Mouse (Mus musculus) ES-E14 (cell line): ENCODE data around the gene Mrpl22. TPM values are rescaled to one million over a fixed set of nuclear protein-coding genes. Genes with fewer than 3 reads are reported as not detected.
"Not testable (repeated sequence)": the region's sequence is repeated elsewhere in the genome, so short reads cannot be mapped to it uniquely, and the experiment has no call there.

Source experiments
- DNase-seq: peaks from one replicate; pipeline ENCODE4 v3.0.0-alpha.2; 2013; ENCODE audit warnings: low read depth, low spot score
- H3K27ac ChIP-seq: 2 replicates; pipeline ENCODE4 v1.5.1; 2012; ENCODE audit warnings: low read depth, mild to moderate bottlenecking, low read length, moderate library complexity, mixed read lengths; ENCODE audit not compliant: poor library complexity, insufficient read depth, severe bottlenecking
- H3K36me3 ChIP-seq: 2 replicates; pipeline ENCODE4 v1.6.1; 2012; ENCODE audit warnings: mild to moderate bottlenecking, low read length, moderate library complexity, mixed read lengths; ENCODE audit not compliant: control insufficient read depth, poor library complexity, insufficient read depth, severe bottlenecking
- H3K4me1 ChIP-seq, 2 experiments: fragments of 150-350 bp in 1 of 2; sonication (generic) in 1 of 2; 2 replicates each; pipeline ENCODE4 v1.6.1; 2012; ENCODE audit warnings: low read length in 2 of 2, mild to moderate bottlenecking in 1 of 2, mixed read lengths in 1 of 2; ENCODE audit not compliant: control insufficient read depth in 2 of 2, insufficient read depth in 2 of 2, poor library complexity in 1 of 2
- H3K4me3 ChIP-seq, 2 experiments: fragments of 150-350 bp in 1 of 2; sonication (generic) in 1 of 2; 2 replicates each; pipeline ENCODE4 v1.5.1; 2012; ENCODE audit warnings: low read length in 2 of 2, low read depth in 1 of 2, mild to moderate bottlenecking in 1 of 2, mixed read lengths in 1 of 2; ENCODE audit not compliant: insufficient read depth in 1 of 2, poor library complexity in 1 of 2, severe bottlenecking in 1 of 2
- H3K9ac ChIP-seq: 2 replicates; pipeline ENCODE4 v1.6.1; 2012; ENCODE audit warnings: low read depth, mild to moderate bottlenecking, low read length, mixed read lengths; ENCODE audit not compliant: poor library complexity, insufficient read depth, severe bottlenecking
- H3K9me3 ChIP-seq: fragments of 150-350 bp; sonication (generic); 2 replicates; pipeline ENCODE4 v1.6.1; 2012; ENCODE audit warnings: low read depth, mild to moderate bottlenecking, low read length; ENCODE audit not compliant: control insufficient read depth, insufficient read depth
- ZC3H11A ChIP-seq: IDR thresholded peaks from 2 replicates; pipeline ENCODE4 v1.6.1; 2012; ENCODE audit warnings: low read depth, mild to moderate bottlenecking, inconsistent platforms, low read length, borderline replicate concordance
- in situ Hi-C, 2 experiments: fragments of 600-800 bp; cut with MboI; formaldehyde crosslinking; loops; one replicate each; pipeline ENCODE4 v1.15.1; 2025; ENCODE audit warnings: low sequenced_read_pairs in 2 of 2, inconsistent platforms in 1 of 2; ENCODE audit not compliant: unreplicated experiment in 2 of 2
- total RNA-seq: library from RNA; depleted of rRNA; stranded (reverse); fragments of 300-350 nt; gene quantifications from 2 replicates; pipeline ENCODE4 v1.2.3, GENCODE M21; 2012; rRNA removed

Mrpl22 gene
- total RNA-seq, 1 experiment, result 71.0 TPM

DNA sequence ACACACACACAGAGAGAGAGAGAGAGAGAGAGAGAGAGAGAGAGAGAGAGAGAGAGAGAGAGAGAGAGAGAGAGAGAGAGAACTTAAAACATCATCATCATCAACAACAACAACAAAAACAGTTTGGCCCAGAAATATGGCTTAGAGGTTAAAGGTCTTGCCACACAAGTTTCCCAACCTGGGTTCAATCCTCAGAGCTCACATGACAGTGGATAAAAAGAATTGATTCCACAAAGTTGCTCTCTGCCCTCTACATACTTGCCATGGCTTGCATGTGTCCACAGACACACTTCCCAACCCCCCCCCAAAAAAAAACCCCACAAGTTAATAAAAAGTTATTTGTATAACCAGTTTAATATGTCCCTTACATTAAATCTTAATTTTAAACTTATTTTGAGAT, 55.0 kb downstream of the Mrpl22 start:
- no peaks in the 10 kb centered on the region for H3K9me3 ChIP-seq
- no peak overlapping the region for H3K27ac ChIP-seq
- H3K36me3 ChIP-seq, result no peaks in the 10 kb centered on the region
- in situ Hi-C loops, result no loop called here
- H3K4me1 ChIP-seq, result peaks cover 0 to 4% of the 10 kb centered on the region in 2 experiments; a peak in 1 of 4 replicates
- DNase-seq, result no peak
- no peak overlapping the region for H3K9ac ChIP-seq
- TF ChIP-seq ZC3H11A, result no peak
- H3K4me3 ChIP-seq, result no peak overlapping the region

- in situ Hi-C loops, DNase-seq, H3K4me1 ChIP-seq: not testable (repeated sequence)
Observed at GRCm38 (mm10) chr11:58228021-58228420, 56.6 kb downstream of the Mrpl22 start.

More at GRCm38 (mm10) chr11:58228021-58228420, 56.6 kb downstream of the Mrpl22 start:
- not testable (repeated sequence) for H3K4me3 ChIP-seq, H3K9ac ChIP-seq, H3K27ac ChIP-seq, H3K9me3 ChIP-seq, H3K36me3 ChIP-seq

Other genes with a start within 250 kb of the Mrpl22 start
- 90.1 and 100 TPM in 2 replicates for gene Larp1, start 162.6 kb upstream of the Mrpl22 start, total RNA-seq
- 0.58 and 0.90 TPM in 2 replicates for gene Gm12248, start 78.5 kb upstream of the Mrpl22 start, total RNA-seq
- 55.4 and 60.6 TPM in 2 replicates for gene Cnot8, start 67.5 kb upstream of the Mrpl22 start, total RNA-seq
- gene Gemin5, start 3.1 kb upstream of the Mrpl22 start, total RNA-seq, result 66.4 and 70.1 TPM in 2 replicates
- 2.5 and 4.4 TPM in 2 replicates for gene Igtp, start 27.9 kb downstream of the Mrpl22 start, total RNA-seq
- 0.42 and 0.54 TPM in 2 replicates for gene Irgm2, start 28.0 kb downstream of the Mrpl22 start, total RNA-seq
- 0.09 TPM in 1 of 2 replicates, not detected in the other for gene 4930438A08Rik, start 103.1 kb downstream of the Mrpl22 start, total RNA-seq
- 28.0 and 43.2 TPM in 2 replicates for gene Zfp692, start 135.4 kb downstream of the Mrpl22 start, total RNA-seq
- gene Zfp672, start 158.7 kb downstream of the Mrpl22 start, total RNA-seq, result 9.5 and 11.7 TPM in 2 replicates
- 26.9 and 28.9 TPM in 2 replicates for gene Sh3bp5l, start 159.1 kb downstream of the Mrpl22 start, total RNA-seq
- gene Lypd8, start 207.4 kb downstream of the Mrpl22 start, total RNA-seq, result not detected in 2 replicates
- not detected in 2 replicates for gene 1810065E05Rik, start 249.4 kb downstream of the Mrpl22 start, total RNA-seq